Mouse (Mus musculus) lung, postnatal 14 days (tissue): ENCODE measurements around the gene Myh14.
A peak's percentile ranks its signal among the peaks of the same experiment; 100 is the strongest.
"Not testable (repeated sequence)": the region's sequence is repeated elsewhere in the genome, so short reads cannot be mapped to it uniquely, and the experiment has no call there.

Experiments used
- DNase-seq: peaks from one replicate; pipeline ENCODE4 v3.0.0; 2021

Gene Myh14

DNA sequence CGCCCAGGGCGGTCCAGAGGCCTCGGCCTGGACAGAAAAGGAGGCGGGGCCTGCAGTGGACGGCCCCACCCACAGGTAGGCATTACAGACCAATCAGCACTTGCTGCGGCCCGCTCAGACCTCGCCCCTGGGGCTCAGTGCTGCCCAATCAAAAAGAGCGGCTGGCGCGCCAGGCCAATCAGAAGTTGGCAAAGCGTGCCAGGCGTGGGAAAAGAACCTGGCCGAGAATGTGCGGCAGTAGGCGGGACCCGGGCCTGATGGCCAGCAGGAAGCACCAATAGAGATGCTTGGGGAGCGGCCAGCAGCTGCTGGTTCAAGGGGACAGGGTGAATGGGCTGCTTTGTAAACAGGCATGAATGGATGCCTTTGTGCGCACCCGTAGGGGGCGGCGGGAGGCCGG is at the start of gene Myh14:
Gene Myh14 (minus strand): TSS at position 41 of the 400 bp plus-strand sequence.
- peak; percentile 80 for DNase-seq

DNA sequence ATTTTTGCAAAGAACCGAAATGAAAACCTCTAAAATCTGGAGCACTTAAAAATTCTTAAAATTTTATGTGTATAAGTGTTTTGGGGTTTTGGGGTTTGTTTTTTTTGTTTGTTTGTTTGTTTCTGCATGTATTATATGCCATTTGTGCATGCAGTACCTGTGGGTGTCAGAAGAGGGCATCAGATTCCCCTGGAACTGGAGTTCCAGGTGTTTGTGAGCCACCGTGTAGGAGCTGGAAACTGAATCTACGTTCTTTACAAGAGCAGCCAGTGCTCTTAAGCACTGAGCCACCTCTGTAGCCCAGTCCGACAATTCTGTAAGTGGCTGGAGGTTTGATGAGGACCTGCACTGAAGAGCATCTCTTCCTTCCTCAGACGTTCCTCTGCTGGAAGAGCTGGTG is 39.2 kb upstream of the Myh14 start:
- no peak for DNase-seq

DNA sequence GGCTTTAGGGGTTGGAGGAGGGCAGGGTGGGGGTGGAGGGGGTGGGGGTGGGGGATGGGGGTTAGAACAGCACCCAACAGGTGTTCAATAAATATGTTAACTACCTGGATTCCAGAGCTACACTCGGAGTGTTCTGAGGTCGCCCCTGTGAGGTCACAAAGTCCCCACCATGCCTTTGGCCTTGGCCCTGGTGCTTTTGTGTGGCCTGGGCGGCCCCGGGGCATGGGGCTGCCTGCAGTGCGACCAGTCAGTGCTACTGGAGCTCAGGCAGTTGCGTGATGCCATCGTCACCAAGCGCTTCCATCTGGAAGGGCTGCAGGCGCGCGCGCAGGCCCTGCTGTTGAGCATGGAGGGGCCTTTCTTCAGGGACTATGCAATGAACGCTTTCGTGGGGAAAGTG is 37.9 kb upstream of the Myh14 start, which contains the start of gene Izumo2:
Gene Izumo2 (plus strand): TSS at position 169 of the 400 bp plus-strand sequence.
- no peak for DNase-seq

DNA sequence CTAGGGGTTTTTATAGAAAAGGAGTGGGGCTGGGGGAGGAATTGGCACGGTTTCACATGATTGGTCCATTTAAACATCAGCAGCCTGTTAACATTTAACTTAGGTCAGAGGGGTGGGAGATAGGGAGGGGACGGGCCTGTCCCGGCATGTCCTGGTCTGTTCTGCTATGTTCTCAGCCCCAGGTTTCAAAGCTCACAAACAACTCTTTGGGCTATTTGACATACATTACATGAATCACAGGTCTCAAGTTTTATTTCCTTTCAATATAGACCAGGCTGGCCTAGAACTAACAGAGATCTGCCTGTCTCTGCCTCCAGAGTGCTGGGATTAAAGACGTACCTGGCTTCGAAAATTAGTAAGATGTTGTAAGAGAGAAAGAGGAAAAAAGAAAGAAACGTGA is 37.5 kb upstream of the Myh14 start:
- DNase-seq = not testable (repeated sequence)

DNA sequence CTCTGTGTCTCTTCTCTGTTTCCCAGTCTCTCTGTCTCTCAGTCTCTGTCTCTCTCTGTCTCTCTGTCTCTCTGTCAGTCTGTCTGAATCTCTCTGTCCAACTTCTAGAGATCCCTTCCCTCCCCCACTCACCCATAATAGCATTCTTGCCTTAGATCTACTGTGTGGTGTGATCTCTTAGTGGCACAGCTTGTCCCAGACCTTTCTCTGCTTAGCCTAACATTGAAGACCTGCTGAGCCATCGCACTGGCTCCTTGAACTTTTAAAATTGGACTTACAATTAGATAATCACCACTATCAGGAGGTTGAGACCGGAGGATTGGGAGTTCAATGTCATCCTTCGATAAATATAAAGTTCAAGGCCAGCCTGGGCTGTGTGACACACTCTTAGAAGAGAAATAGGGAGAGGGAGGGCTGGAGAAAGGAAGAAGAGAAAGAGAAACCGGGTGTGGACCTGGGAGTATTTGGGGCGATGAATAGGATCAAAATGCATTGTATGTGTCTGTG is 36.6 kb upstream of the Myh14 start:
- DNase-seq = no peak

DNA sequence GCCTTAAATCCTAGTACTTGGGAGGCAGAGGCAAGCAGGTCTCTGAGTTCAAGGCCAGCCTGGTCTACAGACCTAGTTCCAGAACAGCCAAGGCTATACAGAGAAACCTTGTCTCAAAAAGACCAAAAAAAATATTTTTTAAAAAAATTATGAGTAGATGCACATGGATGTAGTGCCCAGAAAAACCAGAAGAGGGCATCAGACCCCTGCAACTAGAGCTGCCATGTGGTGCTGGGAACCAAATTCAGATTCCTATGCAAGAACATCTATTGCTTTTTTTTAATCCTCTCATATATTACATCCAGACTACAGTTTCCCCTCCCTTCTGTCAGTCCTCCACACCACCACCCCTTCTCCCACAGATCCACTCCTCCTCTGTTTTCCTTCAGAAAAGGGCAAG is 35.7 kb upstream of the Myh14 start:
- no peak for DNase-seq

DNA sequence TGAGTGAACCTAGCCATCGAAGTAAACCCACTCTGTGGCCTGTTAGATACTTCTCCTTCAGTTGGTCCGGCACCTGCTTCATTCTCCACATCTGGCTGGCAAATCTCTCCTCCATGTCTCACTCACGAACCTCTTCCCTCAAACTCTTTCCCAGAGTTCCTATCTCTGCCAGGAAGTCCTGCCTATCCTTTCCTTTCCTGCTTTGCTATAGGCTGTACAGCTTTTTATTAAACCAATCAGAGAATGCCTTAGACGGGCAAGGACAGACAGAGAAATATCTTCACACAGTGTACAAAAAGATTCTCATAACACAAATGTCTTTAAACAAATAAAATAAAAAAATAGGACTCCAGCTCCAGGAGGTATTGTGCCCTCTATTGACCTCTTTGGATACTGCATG is 34.4 kb upstream of the Myh14 start:
- no peak for DNase-seq

DNA sequence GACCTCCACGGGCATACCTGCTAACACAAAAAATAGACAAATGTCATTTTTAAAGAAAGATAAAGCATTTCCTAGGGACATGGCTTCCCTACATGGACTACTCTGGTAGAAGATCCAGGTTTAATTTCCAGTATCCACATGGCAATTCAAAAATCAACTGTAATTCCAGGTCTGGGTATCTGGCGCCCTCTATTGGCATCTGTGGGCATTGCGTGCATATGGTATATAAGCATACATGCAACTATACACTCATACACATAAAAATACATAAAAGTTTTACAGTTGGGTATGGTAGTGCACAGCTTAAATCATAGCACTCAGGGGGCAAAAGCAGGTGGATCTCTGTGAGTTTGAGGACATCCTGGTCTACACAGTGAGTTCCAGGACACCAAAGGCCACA is 33.7 kb upstream of the Myh14 start:
- peak; percentile 62 for DNase-seq

DNA sequence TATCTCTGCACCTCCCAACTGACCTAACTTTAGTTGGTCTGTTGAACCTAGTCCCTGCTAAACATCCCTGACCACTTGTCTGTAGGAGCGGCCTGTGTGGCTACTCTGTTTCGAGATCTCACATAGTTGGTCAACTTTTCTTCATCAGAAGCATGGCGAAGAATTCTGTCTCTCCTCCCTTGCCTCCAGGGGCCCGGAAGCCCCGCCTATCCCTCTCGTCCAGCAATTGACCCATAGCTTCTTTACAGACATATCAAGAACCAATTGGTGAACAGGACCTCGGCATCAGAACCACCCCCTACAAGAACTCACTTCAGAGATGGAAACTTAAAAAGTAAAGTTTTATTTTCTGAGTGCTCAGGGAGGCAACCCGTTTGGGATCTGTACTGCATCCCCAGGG is 32.3 kb upstream of the Myh14 start:
- DNase-seq = no peak

DNA sequence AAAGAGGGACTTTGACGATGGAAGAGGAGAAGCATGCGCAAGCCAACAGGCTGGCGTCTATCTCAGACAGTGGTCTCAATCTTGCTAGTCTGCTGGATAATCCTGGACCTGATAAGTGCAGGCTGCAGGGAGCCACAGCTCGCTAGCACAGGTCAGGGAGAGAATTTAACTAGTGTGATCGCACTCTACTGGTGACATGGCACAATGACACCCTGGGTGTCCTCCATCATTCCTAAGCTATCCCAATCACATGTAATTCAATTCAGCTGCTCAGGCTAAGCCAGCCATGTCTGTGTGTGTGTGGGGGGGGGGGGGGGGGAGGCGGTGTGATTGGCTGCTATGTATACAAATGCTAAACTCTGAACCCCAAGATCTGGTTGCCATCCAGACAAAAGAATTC is 31.3 kb upstream of the Myh14 start:
- peak; percentile 40 for DNase-seq

DNA sequence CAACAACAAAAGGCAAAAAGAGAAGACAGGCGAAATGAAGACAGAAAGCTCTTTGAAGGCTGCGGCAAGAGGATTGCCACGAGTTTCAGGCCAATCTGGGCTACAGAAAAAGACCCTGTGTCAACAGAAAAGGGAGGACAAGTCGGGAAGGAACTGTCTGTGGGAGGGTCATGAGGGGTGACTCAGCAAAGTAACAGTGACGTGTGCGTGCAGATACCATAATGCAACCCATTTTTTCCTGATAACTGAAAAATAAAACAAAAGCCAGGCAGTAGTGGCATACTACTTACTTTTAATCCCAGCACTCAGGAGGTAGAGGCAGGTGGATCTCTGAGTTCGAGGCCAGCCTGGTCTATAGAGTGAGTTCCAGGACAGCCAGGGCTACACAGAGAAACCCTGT is 27.3 kb upstream of the Myh14 start:
- no peak for DNase-seq

DNA sequence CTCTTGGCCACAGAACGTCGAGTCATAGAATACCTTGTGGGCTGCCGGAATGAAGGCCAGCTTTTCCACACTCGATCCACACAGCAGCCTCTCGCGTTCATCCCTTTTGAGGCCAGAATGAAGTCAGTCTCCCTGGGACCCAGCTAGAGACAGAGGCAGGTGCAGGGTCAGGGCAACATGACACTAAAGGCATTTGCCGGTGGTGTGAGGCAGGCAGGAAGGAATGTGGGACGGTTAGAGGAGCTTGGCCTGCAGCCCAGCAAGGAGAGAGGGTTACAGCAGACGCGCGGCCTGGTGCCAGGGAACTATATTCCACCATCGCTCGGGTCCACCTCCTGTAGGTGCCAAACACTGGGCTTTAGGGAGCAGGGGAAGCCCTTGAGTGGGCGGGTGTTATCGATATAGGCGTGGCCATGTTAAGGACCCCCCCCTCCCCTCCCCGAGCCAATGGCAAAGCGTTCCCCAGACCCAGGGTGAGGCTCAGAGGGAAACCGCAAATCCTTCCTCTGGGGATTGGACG is 26.6 kb upstream of the Myh14 start:
- DNase-seq = peak; percentile 75

DNA sequence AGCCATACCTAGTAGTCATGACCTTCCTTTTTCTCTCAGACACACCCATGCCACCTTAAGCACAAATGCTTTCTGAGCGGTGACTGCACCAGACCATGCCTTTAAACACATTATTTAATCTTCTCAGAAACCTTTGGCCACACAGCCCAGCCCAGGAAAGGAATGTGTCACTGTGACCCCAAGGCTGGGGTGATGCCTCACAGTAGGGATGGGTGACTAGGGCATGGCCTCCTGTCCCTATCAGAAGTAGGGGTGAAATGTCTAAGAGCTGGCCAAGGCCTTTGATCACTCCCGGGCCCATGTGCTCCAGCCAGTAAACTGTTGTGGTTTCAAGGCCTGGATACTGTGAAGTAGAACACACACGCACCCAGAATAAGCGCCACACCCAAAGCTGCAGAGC is 24.6 kb upstream of the Myh14 start:
- no peak for DNase-seq

DNA sequence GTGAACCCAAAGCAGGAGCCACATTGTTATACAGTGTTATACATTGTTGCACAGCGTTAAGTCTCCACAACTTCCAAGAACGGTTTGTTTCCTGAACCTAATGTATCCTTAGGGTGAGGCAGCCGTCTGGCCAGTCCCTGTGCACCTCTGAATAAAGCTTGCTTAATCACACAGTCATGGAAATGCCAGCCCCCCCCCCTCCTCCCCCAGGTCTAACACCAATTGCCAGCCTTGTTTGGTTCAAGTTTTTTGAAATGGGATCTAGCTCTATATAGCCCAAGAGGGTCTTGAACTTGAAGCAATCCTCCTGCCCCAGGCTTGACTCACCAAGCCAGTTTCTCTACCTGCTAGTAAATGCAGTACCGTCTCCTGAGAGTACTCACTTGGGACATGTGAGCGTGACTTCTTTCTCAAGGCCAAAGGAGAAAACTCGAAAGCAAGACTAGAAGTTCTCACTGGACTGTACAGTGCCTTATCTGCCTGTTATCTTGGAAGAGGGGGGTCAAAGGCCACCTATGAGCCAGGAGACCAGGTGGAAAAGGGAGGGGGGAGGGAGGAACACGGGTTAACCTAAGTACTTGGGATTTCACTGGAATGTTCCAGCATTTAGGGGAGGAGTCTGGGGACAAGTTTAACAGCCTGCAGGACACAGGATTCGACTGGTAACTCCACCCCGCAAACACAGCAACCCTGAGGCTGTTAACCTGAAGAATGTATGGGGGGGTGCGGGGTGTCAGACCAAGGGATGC is 23.0 kb upstream of the Myh14 start:
- DNase-seq = peak; percentile 19

DNA sequence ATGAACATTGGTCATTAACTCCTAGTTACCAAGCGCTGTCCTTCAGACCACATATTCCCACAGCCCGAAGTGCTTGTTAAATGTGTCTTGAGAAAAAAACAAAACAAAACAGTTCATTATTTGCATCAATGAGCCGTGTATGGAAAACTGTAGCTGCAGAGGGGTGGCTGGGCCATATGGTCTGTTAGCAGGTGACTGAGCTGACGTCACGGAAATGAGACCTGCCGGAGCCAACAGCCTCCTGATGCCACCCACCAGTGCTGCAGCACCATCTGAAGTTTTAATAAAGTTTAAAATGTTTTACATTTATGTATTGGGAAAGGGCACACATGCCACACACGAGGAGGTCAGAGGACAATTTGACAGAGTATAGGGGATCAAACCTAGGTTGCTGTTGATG is 18.7 kb upstream of the Myh14 start:
- DNase-seq = no peak

DNA sequence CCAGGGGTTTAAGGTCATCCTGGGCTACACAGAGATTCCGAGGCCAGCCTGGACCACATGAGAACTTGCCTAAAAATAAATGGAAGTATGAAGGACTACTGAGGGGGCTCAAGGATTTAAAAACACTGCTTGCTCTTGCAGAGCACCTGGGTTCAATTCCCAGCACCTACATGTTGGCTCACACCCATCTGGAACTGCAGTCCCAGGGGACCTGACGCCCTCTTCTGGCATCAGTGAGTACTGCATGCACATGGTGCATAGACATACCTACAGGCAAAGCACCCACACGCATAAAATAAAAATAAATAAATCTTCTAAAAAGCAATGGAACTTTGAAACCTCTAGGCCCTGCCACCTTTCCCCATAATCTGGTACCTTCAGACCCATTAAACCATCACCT is 18.2 kb upstream of the Myh14 start:
- DNase-seq = no peak

DNA sequence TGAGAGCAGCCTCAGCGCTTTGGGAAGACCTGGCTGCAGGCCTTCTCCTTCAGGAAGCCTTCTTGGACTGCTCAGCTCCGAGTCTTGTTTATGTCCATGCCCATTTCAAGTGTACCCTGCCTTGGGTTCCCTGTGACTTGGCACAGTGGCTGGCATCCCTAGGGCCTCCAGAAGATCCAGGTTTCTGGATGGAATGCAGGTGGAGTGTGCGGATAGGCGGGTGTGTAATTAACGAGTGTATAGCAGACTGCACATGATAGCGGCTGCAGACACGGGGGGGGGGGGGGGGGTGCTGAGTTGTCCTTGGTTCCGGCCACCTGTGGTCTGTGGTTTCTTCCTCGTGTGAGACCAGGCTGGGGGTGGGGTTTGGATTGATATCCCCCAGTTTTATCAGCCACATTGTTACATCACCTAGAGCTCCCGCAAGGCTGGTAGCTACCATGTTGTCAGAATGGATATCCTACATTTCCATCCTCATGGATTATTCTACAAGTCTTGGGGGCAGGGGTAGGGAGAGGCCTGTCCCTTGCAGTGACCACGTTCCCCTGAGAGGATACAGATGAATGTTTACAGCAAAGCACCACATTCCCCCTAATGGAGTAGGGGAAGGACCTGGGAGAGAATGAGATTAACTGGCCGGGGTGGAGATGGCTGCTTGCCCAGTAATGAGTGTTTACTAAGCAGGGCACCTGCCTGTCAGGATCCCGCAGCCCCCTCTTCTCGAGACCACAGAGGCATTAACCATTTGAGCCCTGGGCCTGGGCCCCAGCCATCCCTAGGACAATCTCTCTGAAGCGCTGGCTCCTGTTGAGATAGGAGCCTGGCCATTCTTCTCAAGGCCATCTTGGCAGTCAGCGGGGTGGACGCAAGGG is 15.1 kb upstream of the Myh14 start:
- DNase-seq = peak; percentile 80

DNA sequence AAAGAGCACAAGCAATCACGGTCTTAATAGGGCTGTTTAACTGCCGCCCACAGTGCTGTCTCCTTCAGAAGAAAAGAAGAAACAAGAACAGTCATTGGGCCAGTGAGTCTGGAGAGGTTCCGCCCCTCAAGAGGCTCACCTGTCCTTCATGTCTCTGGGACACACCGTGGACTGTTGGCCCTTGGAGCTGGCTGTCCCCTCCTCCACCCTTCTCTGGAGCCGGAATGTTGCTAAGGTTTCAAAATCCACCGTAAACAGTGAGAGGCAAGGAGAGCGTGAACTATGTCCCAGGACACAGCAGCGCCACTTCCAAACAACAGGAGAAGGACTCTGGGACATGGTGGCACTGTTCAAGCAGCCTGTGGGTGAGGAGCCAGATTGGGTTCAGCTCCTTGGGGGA is 13.0 kb upstream of the Myh14 start:
- DNase-seq = peak; percentile 62

DNA sequence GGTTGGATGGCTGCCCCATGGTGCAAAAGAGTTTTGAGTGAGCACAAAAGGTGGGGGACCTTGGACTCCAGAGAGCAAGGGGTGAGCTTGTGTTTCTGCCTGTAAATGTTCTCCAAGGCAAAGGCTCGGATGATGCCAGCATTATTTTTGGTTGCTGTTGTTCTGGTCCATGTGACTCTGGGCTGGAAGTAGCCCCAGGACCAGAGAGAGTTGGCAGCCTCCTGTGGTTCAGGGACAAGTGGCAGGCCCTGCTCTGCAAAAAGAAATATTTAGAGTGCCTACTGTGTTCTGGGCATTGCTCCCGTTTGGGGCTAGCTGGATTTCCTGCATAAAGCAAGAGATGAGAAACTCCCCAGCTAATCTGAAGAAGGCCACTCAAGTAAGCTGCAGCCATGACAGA is 6.0 kb upstream of the Myh14 start:
- no peak for DNase-seq

DNA sequence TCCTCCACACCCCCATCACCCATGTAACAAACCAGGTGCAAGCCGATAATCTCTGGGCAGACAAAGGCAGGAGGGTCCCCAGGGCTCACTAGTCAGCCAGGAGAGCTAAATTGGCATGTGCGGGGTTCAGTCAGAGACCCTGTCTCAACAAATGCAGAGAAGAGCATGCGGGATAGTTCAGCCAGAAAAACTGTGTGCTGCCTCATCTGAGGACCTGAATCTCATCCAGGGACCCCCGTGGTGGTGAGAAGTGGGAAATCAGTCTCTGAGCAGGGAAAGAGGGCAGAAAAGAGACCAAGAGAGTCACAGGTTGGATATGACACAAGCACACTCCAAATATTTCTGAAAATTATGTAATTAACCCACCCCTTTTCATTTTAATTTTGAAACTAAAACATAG is 5.5 kb upstream of the Myh14 start:
- DNase-seq = no peak

DNA sequence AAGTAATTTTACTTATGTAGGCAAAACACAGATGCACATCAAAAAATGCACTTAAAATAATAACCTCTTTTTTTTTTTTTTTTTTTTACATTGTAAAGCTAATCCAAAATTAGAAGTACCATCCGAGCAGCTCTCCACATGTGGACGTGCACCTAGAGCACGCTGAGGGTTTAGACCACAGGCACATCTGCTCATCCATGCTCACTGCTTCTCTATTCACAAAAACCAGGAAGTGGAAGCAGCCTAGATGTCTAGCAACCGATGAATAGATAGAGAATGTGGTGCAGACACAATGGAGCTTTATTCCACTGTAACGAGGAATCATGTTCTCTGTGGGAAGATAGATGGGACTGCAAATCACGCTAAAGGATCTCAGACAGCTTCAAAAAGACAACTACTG is 4.5 kb upstream of the Myh14 start:
- DNase-seq = no peak

DNA sequence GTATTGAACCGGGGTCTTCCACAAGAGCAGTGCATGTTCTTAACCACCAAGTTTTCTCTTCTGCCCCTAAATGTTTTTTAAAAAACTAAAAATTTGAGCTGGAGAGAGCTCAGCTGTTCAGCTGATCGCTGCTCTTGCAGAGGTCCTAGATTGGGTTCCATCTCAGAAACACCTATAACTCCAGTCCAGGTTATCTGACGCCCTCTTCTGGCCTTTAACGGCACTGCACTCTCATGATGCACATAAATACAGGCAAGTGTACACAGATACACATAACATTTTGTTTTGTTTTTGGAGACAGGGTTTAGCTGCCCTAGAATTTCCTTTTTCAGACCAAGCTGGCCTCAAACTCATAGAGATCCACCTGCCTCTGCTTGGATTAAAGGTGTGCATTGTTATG is 3.9 kb upstream of the Myh14 start:
- DNase-seq = no peak

DNA sequence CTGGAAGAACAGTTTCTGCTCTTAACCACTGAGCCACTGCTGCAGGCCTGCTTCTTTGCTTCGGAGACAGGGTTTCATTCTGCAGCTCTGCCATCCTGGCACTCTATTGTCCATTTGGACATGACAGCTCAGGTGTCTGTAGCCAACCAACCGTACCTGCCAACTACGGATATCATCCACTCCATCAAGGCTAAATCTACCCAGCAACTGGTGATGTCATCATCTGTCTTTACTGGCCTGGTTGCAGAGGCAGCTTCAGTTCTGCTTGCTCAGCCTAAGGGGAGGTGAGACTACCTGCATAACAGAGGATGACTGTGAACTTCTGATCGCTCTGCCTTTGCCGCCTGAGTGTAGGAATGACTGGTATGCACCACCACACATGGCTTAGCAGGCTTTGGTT is 1.6 kb upstream of the Myh14 start:
- peak; percentile 46 for DNase-seq

DNA sequence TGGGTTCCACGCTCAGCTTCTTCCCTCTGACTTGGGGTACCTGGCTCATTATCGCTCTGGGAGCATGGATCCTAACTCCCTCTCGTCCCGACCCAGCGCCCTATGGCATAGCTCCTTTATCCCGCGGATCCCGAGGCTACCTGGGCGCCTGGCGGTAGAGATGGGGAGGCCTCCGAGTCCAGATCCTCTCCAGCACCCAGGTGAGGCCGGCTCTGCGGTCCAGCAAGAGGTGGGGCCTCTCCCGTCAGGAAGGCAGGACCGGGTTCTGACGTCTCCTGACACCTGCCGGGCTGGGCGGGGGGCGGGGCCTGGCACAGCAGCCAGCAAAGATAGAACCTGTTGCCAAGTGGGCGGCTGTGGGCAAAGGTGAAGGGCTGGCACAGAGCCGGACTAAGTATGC is 1.5 kb downstream of the Myh14 start:
- DNase-seq = peak; percentile 70
